Mouse (Mus musculus) splenic B cell, adult 2 months (primary cell): ENCODE results near the gene Slc6a20a.
A peak's percentile ranks its signal among the peaks of the same experiment; 100 is the strongest.
"Not testable (repeated sequence)": the region's sequence is repeated elsewhere in the genome, so short reads cannot be mapped to it uniquely, and the experiment has no call there.

Experiments used
- DNase-seq: peaks from one replicate; pipeline ENCODE4 v3.0.0-alpha.2; 2011; ENCODE audit warnings: low read depth, low spot score
- H3K27me3 ChIP-seq: 2 replicates; pipeline ENCODE4 v1.6.1; 2012; ENCODE audit warnings: mild to moderate bottlenecking, low read length, moderate library complexity, mixed read lengths; ENCODE audit not compliant: control insufficient read depth, poor library complexity, insufficient read depth, severe bottlenecking
- H3K36me3 ChIP-seq: 2 replicates; pipeline ENCODE4 v1.6.1; 2012; ENCODE audit warnings: mild to moderate bottlenecking, low read length, moderate library complexity, mixed read lengths; ENCODE audit not compliant: control insufficient read depth, poor library complexity, insufficient read depth, severe bottlenecking

Slc6a20a gene

DNA sequence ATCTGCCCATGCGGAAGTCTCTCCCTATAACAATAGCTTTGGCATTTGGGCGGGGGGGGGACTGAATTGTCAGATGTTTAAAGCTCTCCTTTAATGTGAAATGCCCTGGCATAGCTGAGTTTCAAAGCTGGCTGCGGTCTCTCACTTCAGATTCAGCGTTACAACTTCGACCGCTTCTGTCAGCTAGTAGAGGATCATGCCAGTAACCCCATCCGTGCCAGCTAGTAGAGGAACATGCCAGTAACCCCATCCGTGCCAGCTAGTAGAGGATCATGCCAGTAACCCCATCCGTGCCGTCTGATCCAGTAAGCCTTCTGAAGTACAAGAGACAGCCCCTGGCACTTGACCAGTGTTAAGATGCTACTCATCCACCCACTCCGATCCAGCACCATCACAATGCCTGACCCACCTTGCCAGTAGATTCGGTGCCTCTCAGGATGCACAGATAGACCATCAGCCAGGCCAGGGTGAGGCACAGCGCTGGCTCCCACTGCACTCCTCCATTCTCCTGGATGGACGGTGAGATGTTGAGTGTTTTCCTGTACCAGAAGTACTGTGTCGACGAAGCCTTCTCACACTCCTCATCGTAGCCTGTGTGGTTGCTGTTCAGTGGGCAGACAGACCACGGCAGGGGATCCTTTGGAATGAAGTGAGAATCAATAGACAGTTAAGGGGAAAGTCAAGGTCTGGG is 18.6 kb downstream of the Slc6a20a start:
- not testable (repeated sequence) for DNase-seq, H3K27me3 ChIP-seq, H3K36me3 ChIP-seq

DNA sequence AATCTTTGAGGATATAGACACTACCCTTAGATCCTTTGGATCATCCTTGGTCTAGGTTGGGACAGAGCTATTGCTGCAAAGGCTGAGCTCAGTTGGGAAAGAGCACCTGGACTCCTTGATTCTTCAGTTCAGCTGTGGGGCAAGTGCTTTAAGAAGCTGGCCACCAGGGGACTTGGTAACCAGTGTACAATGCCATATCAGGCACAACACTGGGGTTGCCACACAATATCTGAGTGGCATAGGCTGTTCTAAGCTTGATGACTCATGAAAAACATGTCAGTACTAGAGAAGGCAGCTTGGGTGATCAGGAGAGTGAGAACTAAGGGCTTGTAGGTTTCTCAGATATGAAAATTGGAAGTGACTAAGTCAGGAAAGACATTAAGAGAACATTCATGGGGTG is 19.7 kb downstream of the Slc6a20a start:
- DNase-seq: no peak
- no peaks in the 10 kb centered on the region for H3K27me3 ChIP-seq

DNA sequence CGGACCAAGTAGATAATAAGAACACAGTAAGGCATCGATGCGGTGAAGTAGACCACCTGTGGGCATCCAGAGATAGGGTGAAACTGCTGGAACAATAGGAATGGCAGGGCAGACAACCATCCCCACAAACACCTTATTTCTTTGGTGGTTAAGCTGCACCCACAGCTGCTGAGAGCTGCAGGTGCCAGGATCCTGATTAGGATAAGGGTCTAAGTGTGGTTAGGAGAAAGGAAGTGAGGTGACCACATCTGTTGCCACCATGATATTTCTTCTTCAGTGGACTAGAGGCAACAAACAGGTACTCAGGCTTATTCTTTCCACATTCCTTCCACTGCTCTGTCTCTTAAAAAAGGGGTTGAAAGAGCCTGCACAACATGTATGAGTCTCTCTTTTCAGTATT is 21.2 kb downstream of the Slc6a20a start:
- no peak for DNase-seq
- H3K36me3 ChIP-seq: no peaks in the 10 kb centered on the region
- no peaks in the 10 kb centered on the region for H3K27me3 ChIP-seq

More for the DNA sequence above, 19.7 kb downstream of the Slc6a20a start:
- no peaks in the 10 kb centered on the region for H3K36me3 ChIP-seq

DNA sequence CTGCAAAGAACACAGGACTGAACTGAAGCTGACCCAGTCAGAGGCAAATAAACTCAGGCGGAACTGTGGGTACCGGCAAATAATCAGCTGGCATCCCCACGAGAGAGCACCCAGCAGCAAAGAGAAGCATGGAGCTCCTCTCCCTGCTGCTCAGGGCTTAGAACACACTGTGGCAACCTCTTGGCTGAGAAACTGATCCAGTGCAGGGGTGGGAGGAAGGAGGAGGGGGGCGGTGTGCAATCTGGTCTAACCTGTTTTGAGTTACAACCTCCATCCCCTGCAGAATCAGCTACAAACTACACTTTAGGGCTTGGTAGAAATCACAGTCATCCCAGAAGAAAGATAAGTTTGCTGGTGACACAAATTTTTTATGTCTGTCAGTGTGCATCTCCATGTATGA is 27.3 kb downstream of the Slc6a20a start:
- H3K27me3 ChIP-seq: no peaks in the 10 kb centered on the region
- no peak for DNase-seq
- no peaks in the 10 kb centered on the region for H3K36me3 ChIP-seq

DNA sequence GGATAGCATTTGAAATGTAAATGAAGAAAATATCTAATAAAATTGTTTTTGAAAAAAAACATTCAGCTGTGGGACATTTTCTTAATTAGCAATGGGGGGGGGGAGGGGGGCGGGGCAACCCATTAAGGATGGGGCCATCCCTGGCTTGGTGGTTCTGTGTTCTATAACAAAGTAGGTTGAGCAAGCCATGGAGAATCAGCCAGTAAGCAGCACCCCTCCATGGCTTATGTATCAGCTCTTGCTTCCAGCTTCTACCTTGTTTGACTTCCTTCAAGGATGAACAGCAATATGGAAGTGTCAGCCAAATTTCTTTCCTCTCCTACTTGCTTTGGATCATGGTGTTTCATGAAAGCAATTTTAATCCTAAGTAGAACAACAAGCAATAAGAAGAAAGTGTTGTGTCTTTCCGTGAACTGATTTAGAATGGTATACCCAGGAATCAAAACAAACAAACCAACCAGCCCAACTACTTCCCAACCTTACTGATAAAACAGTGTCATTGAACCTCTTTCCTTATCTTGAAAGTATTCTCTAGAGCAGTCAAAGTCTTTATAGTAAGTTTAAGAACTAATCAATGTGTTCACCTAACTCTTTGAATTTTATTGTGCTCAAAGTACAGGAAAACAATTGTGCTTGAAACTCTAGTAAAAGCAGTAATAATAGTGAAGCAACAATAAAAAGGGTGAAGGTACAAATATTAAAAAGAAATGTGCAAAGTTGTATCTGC is 28.7 kb downstream of the Slc6a20a start:
- DNase-seq: no peak
- Histone ChIP-seq H3K36me3 (no peaks in the 10 kb centered on the region), H3K27me3 (no peaks in the 10 kb centered on the region)

DNA sequence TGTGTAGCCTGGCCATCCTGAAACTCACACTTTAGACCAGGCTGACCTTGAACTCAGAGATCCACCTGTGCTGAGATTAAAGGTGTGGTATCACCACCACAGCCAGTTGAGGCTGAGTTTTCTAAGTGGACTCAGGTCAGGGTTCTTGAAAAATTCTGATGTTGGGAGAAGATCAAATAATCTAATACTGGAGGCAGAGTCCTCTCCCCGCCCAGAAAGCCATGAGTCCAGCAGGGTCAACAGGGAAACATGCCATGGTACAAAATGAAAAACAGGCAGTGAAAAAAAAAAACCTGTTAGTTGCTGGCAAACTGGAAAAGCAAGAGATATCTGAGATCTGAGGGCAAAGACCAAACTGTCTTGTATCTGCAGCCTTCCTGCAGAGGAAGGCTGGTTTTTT is 38.6 kb downstream of the Slc6a20a start:
- H3K27me3 ChIP-seq: no peaks in the 10 kb centered on the region
- no peak for DNase-seq
- H3K36me3 ChIP-seq: no peaks in the 10 kb centered on the region

DNA sequence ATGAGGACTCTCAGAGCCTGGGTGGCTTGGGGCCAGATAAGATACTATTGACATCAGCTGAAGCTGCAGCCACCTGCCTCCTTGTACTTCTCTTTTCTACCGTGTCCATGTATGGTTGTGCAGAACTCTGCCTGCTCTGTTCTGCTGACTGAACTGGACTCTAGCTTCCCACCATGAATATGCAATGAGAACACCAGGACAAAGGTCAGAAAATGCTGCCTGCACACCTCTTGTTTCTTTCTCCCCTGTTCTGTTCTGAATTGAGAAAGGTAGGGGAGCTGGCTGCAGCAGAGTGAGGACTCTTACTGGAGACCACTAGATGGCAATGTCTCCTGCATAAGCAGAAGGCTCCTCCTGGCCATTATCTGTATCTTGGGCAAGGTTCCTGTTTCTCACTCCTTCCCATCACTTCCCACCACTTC is 40.0 kb downstream of the Slc6a20a start:
- H3K36me3 ChIP-seq: no peaks in the 10 kb centered on the region
- H3K27me3 ChIP-seq: no peaks in the 10 kb centered on the region
- peak; percentile 52 for DNase-seq

DNA sequence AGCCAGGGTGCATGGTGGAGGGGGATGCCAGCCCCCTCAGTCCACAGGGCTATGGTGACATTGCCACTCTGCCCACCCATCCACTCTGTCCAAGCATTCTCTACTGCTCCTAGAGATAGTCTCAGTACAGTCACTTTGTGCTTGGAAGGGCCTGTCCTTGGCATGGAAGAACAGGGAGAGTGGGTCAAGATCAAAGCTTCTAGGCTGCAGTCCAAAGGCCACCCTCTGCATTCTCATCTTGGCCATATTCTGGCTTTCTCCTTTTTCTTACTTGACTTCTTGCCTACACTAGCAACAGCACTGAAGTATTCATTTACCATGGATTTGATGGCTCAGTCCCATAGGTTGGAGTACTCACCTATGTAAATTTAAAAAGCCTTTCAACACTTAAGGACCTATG is 40.5 kb downstream of the Slc6a20a start:
- DNase-seq: no peak
- H3K27me3 ChIP-seq: no peaks in the 10 kb centered on the region
- H3K36me3 ChIP-seq: no peaks in the 10 kb centered on the region

DNA sequence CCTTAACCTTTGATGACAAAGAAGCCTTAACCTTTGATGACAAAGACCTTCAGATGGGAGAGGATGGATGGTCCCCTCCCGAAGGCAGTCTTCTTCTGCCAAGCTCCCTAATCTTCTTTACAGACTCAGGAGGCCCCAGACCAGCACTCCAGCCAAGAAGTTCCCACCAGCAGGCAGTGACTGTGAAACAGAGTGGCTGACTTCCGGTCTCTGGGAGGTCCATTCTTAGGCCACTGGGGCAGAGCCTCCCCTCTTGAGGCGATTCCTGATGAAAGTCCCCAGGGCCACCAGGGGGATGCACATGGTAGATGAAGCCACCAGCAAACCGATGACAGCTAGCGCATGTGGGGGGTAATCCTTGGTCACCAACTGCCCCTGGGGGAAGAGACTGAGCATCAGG is 41.9 kb downstream of the Slc6a20a start:
- DNase-seq: no peak
- H3K36me3 ChIP-seq: no peaks in the 10 kb centered on the region
- no peaks in the 10 kb centered on the region for H3K27me3 ChIP-seq

DNA sequence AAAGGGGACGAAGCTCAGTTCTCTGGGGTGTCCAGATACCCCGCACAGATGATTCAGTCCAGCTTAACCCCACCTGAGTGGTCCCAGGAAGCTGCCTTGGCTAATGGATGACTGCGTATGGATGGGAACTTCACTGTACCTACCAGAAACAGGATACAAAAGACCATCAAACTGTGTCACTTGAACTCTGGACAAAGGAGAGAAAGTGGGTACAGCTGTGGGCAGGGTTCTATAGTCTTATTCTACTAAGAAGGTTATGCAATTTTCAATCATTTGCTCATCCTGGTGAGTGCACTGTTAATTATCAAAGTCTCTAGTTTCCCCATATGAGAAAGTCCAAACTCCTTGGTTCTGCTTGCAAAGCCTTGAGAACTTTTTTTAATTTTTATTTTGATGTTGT is 45.7 kb downstream of the Slc6a20a start:
- H3K36me3 ChIP-seq: no peaks in the 10 kb centered on the region
- no peaks in the 10 kb centered on the region for H3K27me3 ChIP-seq
- DNase-seq: no peak

DNA sequence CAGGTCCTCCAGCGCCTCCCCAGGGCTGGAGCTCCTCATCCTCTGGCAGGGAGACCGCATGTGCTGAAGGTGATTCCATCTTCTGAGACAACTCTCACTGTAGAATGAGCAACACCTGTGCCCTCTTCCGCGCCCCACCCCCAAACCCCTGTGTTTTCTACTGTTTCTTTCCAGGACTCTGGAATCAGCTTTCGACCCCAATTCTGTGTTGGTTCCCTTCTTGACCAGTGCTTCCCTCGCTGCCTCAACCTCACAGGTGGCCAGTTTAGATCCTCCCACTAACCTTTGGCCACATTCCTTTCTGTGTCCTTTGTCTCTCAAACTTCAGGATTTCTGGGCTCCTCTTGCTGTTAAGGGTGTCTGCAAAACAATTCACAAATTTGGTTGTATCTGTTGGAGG is 46.4 kb downstream of the Slc6a20a start, which contains the start of gene Slc6a20b:
TSS of gene Slc6a20b (minus strand) at position 285 of the 400 bp plus-strand sequence.
- DNase-seq: no peak
- H3K36me3 ChIP-seq: no peaks in the 10 kb centered on the region
- no peaks in the 10 kb centered on the region for H3K27me3 ChIP-seq

DNA sequence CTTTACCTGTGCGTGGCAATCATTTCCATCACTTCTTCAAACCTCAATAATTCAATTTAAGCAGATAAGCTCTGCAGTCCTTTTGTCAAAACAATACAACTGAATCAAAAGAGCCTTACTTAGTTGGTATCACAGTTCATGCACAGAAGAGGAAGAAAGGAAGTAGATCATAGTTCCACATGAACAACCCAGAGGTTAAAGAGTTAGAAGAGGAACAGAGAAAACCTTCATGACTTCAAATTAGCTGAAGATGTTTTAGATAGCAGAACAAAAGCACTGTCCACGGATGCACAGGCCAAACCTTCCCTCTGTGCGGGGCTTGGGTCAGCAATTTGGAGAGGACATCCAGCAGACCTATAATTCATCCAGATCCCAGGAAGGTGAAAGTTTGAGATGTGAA is 47.0 kb downstream of the Slc6a20a start:
- H3K27me3 ChIP-seq: no peaks in the 10 kb centered on the region
- H3K36me3 ChIP-seq: no peaks in the 10 kb centered on the region
- peak; percentile 61 for DNase-seq

DNA sequence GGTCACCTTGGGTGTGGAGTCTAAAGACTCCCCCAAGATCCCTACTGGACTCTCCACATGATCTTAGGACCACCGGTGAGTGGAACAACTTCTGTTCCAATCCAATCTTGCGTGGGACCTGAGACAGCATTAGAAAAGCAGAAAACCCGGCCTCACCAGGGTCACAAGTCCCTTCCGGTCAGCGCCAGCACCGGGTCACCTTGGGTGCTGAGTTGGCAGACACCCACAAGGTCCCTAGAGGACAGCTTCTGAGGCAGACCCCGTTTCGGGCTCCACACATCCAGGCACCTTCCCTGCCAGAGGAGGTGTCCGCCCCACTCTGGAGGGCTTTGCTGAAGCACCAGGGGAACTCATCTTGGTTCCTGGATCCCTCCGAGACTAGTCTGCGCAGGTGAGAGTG is 52.9 kb downstream of the Slc6a20a start:
- Histone ChIP-seq H3K36me3 (no peaks in the 10 kb centered on the region), H3K27me3 (no peaks in the 10 kb centered on the region)
- DNase-seq: no peak

DNA sequence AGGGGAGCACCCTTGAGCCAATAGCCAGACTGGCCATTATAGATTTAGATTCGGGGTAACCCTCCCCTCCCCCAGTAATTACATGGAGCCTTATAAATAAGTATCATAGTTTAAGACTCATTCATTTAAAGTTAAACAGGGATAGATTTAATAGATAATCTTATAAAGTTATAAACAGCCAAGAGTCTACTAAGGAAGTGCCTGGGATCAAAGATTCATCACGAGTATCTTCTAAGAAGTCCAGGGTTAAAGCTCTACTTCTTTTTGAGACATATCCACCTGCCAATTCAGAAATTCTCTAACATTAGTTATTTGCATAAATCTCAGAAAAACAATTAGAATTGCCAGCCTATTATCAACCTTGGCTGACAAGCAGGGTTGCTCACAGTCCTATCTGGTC is 53.9 kb downstream of the Slc6a20a start:
- H3K36me3 ChIP-seq: no peaks in the 10 kb centered on the region
- no peaks in the 10 kb centered on the region for H3K27me3 ChIP-seq
- DNase-seq: no peak

DNA sequence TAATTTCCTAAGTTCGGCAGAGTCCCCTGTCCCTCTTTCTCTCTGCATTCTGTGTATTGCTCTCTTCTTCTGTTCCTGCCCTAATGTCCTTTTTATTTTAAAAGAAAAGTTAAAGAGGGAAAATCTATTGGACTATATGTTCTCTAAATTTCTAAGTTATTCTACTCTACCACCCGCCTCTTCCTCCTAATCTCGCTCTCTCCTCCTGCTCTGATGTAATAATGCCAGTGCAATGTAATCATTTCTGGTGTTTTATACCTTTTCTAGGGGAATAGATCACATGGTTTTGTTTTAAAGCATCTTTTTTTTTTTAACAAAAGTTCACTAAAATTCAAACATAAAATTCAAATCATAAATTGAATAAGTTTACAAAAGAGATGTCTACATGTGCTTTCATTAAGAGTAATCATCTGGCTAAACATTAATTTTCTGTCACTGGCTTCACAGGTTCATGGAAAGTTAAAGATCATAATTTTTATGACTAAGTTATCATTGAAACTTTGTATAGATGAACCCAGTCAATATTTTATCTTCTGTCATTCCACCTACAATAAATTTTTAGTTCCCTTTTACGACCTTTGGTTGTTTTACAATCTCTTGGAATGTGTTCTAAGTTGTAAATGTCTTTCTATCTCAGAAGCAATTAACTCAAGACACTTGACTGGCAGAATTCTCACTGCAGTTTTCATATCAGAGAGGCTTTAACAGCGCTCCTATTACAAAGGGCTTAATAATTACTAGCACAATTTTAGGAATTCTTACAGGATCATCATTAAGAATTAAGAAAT is 58.2 kb downstream of the Slc6a20a start:
- H3K27me3 ChIP-seq: no peaks in the 10 kb centered on the region
- no peaks in the 10 kb centered on the region for H3K36me3 ChIP-seq
- DNase-seq: no peak
